Mouse (Mus musculus) cerebellum, adult 18-20 months (tissue): ENCODE results near the gene Gm609.

Experiments used
- DNase-seq, 2 experiments: peaks; one replicate each; pipeline ENCODE4 v3.0.0; 2021

Gene Gm609

GRCm38 (mm10) chr16:45391680-45392079 is 101.1 kb downstream of the Gm609 start:
- no peak for DNase-seq

DNA sequence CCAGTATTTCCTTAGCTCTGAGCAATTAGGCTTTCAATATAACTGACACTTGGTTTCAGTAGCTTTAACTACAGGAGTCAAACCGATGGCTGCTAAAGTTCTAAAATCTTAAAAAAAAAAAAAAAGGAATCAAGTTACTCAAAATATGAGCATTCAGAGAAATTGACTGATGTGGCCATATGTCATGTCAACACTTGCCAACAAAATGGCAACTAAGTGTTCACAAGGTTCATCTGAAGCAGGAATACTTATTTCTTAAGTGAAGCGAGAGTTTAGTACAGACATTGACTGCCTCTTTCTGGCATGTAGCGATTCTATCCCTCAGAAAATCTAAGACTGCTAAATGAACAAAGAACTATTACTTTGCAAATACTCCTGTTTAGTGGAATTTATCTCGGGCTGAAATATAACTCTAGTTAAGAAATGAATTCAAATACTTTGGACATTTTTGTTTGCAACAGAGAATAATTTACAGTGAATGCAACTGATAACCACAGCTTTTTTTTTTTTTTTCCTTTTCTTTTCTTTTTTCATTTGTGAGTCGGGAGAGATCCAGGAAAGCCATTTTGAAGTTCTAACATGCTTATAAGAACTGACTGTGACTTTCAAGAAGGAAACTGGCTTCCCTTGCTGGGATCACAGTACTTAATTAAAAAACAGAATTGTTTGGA is 102.3 kb downstream of the Gm609 start:
- no peak for DNase-seq

- no peak for DNase-seq
Measured at GRCm38 (mm10) chr16:45389833-45390232, 102.9 kb downstream of the Gm609 start.

DNA sequence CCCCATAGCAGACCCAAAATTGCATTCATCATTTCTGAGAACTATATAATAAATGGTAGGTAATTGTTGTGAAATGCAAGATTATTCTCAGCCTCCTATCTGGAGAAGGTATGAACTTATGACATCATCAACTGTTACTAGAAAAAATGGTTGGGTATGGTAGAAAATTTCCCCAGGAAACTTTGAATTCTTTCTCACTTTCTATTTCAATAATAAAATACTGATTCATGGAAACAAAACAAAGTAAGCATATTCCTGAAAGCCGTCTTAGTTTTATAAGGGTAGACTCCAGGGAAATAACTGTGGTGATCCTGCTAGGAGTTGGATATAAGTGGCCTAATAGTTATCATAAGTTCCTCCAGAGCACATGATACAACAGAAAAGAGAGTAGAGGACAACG is 103.7 kb downstream of the Gm609 start:
- no peak for DNase-seq

DNA sequence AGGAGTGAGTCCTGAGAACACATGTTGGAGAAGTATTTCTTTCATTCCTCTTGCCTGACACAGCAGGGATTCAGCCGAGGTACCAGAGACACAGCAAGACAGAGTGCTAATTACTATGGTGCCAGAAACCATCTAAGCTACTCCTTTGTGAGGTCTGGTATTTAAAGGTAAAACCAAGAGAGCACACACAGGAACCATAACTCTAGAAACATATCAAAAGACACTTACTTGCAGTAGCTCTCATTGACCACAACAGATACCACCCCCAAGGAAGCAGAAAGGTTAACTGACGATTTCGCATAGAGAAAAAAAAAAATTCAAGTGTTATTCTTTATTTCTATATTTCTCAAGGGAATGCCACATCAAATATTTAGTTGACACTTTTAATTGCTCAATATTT is 111.0 kb downstream of the Gm609 start:
- DNase-seq: no peak

DNA sequence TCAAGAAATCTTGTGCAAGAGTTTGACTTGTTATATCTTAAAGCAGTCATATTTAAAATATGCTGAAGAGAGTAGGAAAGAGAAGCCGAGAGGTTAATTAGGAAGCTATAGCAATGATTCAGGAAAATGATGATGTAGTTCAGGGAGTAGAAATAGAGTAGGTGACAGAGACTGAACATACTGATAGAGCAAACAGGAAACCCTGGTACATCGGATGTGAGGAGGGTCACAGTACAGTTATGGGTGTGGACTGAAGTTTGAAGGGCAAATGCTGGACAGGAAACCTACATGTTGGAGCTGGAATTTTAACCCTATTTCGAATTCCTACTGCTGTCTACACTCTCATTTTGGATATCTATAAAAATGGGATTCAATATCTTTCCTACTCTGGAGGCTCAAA is 113.8 kb downstream of the Gm609 start:
- DNase-seq: no peak

GRCm38 (mm10) chr16:45378147-45378943 is 114.4 kb downstream of the Gm609 start:
- no peak for DNase-seq

- DNase-seq: no peak
Measured at GRCm38 (mm10) chr16:45377332-45377731, 115.4 kb downstream of the Gm609 start.

GRCm38 (mm10) chr16:45376812-45377211 is 116.0 kb downstream of the Gm609 start:
- no peak for DNase-seq

DNA sequence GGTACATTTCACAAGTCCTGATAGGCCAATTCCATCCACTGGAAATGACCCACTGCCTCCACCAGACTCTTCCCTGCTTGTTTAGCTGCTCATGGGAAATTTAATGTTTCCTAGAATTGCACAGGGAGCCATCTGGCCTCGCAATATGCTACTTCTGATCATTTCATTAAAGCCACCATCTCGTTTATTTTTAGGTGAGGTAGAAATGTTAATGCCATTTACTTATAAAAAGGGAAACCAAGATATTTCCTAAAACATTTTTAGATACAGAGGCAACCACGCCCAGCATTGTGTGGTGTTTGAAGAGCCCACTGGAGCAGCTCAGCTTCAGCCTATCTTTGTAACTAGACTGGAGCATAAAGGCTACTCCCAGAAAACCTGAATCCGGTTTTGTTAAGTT is 116.5 kb downstream of the Gm609 start:
- no peak for DNase-seq

GRCm38 (mm10) chr16:45375506-45376225 is 117.1 kb downstream of the Gm609 start:
- DNase-seq: no peak

GRCm38 (mm10) chr16:45374074-45374473 is 118.7 kb downstream of the Gm609 start:
- DNase-seq: no peak

- no peak for DNase-seq
Measured at GRCm38 (mm10) chr16:45371076-45371475, 121.7 kb downstream of the Gm609 start.

DNA sequence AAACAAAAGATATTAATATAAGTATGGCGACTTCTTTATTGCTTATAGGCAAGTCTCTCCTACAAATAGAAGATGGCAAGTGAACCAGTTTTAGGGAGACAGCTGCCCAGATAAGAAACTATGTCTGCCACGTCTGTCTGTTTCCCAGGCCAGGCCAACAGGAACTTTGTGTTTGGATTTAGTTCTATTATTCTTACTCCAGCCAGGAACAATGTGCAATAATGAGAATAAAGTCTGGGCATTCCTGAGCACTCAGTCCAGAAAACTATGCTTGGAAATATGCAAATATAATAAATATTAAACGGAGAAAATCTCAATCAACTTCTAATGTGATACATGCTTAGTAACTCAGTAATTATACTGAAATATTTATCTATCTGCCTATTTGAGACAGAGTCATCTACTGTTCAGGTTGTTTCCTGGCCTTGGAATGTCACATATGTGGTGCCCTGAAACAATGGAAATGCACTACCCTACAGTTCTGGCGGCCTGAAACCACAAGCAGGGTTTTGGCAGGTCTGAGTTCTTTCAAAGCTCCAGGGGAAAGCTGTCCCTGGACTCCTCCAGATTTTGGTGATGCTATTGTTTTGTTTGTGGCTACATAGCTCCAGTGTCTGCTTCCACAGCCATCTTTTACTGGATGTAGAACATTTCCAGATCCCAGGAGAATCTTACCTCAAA is 123.3 kb downstream of the Gm609 start:
- DNase-seq: no peak

DNA sequence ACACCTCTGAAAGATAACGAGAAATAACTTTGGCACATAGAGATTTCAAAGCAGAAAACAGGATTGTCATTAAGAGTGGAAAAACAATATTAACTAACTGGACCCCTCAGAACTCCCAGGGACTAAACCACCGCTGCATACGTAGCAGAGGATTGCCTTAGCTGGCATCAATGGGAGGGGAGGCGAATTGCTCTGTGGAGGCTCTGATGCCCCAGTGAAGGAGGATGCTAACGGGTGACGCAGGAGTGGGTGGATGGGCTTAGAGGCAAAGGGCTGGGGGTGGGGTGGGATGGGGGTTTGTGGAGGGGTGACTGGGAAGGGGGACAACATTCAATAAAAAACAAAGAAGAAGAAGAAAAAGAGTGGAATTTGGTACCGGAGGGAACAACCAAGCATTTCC is 126.7 kb downstream of the Gm609 start:
- no peak for DNase-seq

DNA sequence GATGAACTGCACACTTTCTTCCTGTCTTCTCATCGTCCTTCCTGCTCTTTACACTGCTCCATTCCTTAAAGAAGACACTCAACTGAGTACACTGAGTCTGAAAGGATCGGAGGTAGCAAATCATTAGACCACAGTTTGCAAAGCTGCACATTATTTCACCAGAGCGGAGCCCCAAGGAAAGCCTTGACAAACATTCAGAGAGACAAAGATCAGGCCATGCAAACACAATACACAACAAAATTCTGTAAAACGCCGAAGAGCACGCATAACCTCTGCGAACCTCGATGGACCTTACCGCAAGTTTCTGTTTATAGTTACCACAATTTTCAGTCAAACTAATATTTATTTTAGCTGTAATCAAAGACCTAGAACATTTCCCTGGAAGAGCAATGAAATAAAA is 127.4 kb downstream of the Gm609 start:
- no peak for DNase-seq

GRCm38 (mm10) chr16:45364627-45365026 is 128.1 kb downstream of the Gm609 start:
- no peak for DNase-seq

- DNase-seq: no peak
Measured at GRCm38 (mm10) chr16:45363480-45364045, 129.2 kb downstream of the Gm609 start.
